Mouse (Mus musculus) liver, embryonic 11.5 days (tissue): Measurements from ENCODE around the gene Nlrp4c. TPM values are rescaled to one million over a fixed set of nuclear protein-coding genes. Genes with fewer than 3 reads are reported as not detected.

Experiments used
- ATAC-seq: fragments of 200-750 bp; cut with Nextera tagmentation; replicated peaks from 2 replicates; pipeline ENCODE4 v1.8.0; 2017; ENCODE audit warnings: moderate number of reproducible peaks, mild to moderate bottlenecking, moderate TSS enrichment, moderate library complexity; ENCODE audit not compliant: low FRiP score
- DNase-seq: peaks from one replicate; pipeline ENCODE4 v3.0.0-alpha.2; 2017; ENCODE audit warnings: low spot score
- H3K27ac ChIP-seq: fragments of 300-500 bp; sonication (generic); 2 replicates; pipeline ENCODE4 v1.5.1; 2014; ENCODE audit warnings: mild to moderate bottlenecking, low read depth, low read length, control low read depth
- H3K27me3 ChIP-seq: fragments of 300-500 bp; sonication (generic); replicated peaks from 2 replicates; pipeline ENCODE4 v1.6.1; 2014; ENCODE audit warnings: low read length, mixed read lengths; ENCODE audit not compliant: control insufficient read depth, insufficient read depth
- H3K36me3 ChIP-seq: fragments of 300-500 bp; sonication (generic); 2 replicates; pipeline ENCODE4 v1.6.1; 2014; ENCODE audit warnings: mild to moderate bottlenecking, low read length, moderate library complexity, mixed read lengths; ENCODE audit not compliant: control insufficient read depth, insufficient read depth
- H3K4me1 ChIP-seq: fragments of 300-500 bp; sonication (generic); replicated peaks from 2 replicates; pipeline ENCODE4 v1.6.1; 2014; ENCODE audit warnings: low read length, mixed read lengths; ENCODE audit not compliant: control insufficient read depth, insufficient read depth
- H3K4me2 ChIP-seq: fragments of 300-500 bp; sonication (generic); 2 replicates; pipeline ENCODE4 v1.6.1; 2014; ENCODE audit warnings: mild to moderate bottlenecking, control low read depth, moderate library complexity
- H3K4me3 ChIP-seq: fragments of 300-500 bp; sonication (generic); 2 replicates; pipeline ENCODE4 v1.5.1; 2014; ENCODE audit warnings: low read depth, low read length, control low read depth
- H3K9ac ChIP-seq: fragments of 300-500 bp; sonication (generic); 2 replicates; pipeline ENCODE4 v1.6.1; 2014; ENCODE audit warnings: low read depth, low read length, control low read depth
- H3K9me3 ChIP-seq: fragments of 300-500 bp; sonication (generic); 2 replicates; pipeline ENCODE4 v1.6.1; 2016; ENCODE audit warnings: low read length, inconsistent platforms, mixed read lengths; ENCODE audit not compliant: control insufficient read depth
- WGBS: fragments of 180-500 bp; shearing (Covaris S2); extraction: QIAGEN DNeasy Blood & Tissue Kit; methylation state at CpG from one replicate; pipeline ENCODE4 v1.1.7; 2014; 5-methylcytosine and 5-hydroxymethylcytosine counted together
- polyA plus RNA-seq: library from polyadenylated mRNA; unstranded; fragments of >200 nt; fragmentation: Nextera tagmentation; extraction: Ambion mirVana; gene quantifications from 2 replicates; pipeline ENCODE4 v1.2.1, GENCODE M21; 2014

Gene Nlrp4c
- polyA plus RNA-seq, 1 experiment from 2014 or later: not detected

GRCm38 (mm10) chr7:6139295-6139694 is 94.3 kb downstream of the Nlrp4c start:
- H3K9me3 ChIP-seq: no peaks in the 10 kb centered on the region
- peaks cover 6% of the 10 kb centered on the region for H3K4me1 ChIP-seq
- 81% methylated on average over 3 of the region's 3 CpGs for WGBS
- no peak overlapping the region for H3K4me3 ChIP-seq
- no peaks in the 10 kb centered on the region for H3K27me3 ChIP-seq
- H3K4me2 ChIP-seq: no peak overlapping the region
- DNase-seq (no peak), ATAC-seq (no peak)
- no peak overlapping the region for H3K27ac ChIP-seq
- peaks cover 12% of the 10 kb centered on the region for H3K36me3 ChIP-seq
- no peak overlapping the region for H3K9ac ChIP-seq

- no peak for DNase-seq
These were observed 99.1 kb downstream of the Nlrp4c start for GRCm38 (mm10) chr7:6143991-6144531.

GRCm38 (mm10) chr7:6145423-6146188 is 100.6 kb downstream of the Nlrp4c start:
- Histone ChIP-seq H3K4me3 (no peak overlapping the region), H3K9me3 (no peaks in the 10 kb centered on the region), H3K4me1 (peaks cover 53% of the 10 kb centered on the region), H3K27me3 (no peaks in the 10 kb centered on the region), H3K4me2 (no peak overlapping the region), H3K27ac (peak overlapping the region; percentile 39), H3K36me3 (peaks cover 6% of the 10 kb centered on the region; the same call in 1 of the 2 replicates), H3K9ac (no peak overlapping the region)
- no peak for ATAC-seq
- DNase-seq: no peak
- 83% methylated on average over 8 of the region's 8 CpGs for WGBS

More at GRCm38 (mm10) chr7:6143991-6144531, 99.1 kb downstream of the Nlrp4c start:
- H3K9ac ChIP-seq: no peak overlapping the region
- H3K9me3 ChIP-seq: no peaks in the 10 kb centered on the region
- H3K27me3 ChIP-seq: no peaks in the 10 kb centered on the region
- peak overlapping the region; percentile 39; the same call in 1 of the 2 replicates for H3K27ac ChIP-seq
- ATAC-seq: peak; percentile 72
- H3K36me3 ChIP-seq: peaks cover 12% of the 10 kb centered on the region
- no peak overlapping the region for H3K4me3 ChIP-seq
- peak overlapping the region; percentile 14; the same call in 1 of the 2 replicates for H3K4me2 ChIP-seq
- 58% methylated on average over 2 of the region's 2 CpGs for WGBS
- H3K4me1 ChIP-seq: peaks cover 50% of the 10 kb centered on the region

GRCm38 (mm10) chr7:6146194-6146981 is 101.4 kb downstream of the Nlrp4c start:
- Histone ChIP-seq H3K4me3 (no peak overlapping the region), H3K4me1 (peaks cover 53% of the 10 kb centered on the region), H3K27me3 (no peaks in the 10 kb centered on the region), H3K27ac (0 out of 2 replicates have a peak overlapping the region, but pooled peaks have one; percentile 11), H3K4me2 (no peak overlapping the region), H3K9me3 (no peaks in the 10 kb centered on the region), H3K9ac (no peak overlapping the region), H3K36me3 (peaks cover 4% of the 10 kb centered on the region)
- ATAC-seq: no peak
- WGBS: 77% methylated on average over 7 of the region's 7 CpGs
- DNase-seq: no peak

- no peaks in the 10 kb centered on the region for H3K9me3 ChIP-seq
- H3K27ac ChIP-seq: 0 out of 2 replicates have a peak overlapping the region, but pooled peaks have one; percentile 11
- peaks cover 55% of the 10 kb centered on the region for H3K4me1 ChIP-seq
- no peaks in the 10 kb centered on the region for H3K27me3 ChIP-seq
- WGBS: 48% methylated on average over 2 of the region's 2 CpGs
- H3K4me2 ChIP-seq: no peak overlapping the region
- H3K4me3 ChIP-seq: no peak overlapping the region
- H3K36me3 ChIP-seq: peaks cover 2% of the 10 kb centered on the region
- no peak overlapping the region for H3K9ac ChIP-seq
- ATAC-seq (no peak; the same call in 1 of the 2 replicates), DNase-seq (no peak)
These were observed 102.0 kb downstream of the Nlrp4c start for GRCm38 (mm10) chr7:6146982-6147325.

- H3K9me3 ChIP-seq: no peaks in the 10 kb centered on the region
- peaks cover 57% of the 10 kb centered on the region for H3K4me1 ChIP-seq
- DNase-seq: no peak
- H3K4me2 ChIP-seq: no peak overlapping the region
- 65% methylated on average over 5 of the region's 5 CpGs for WGBS
- no peaks in the 10 kb centered on the region for H3K27me3 ChIP-seq
- no peak overlapping the region for H3K4me3 ChIP-seq
- no peak overlapping the region for H3K9ac ChIP-seq
- no peak overlapping the region for H3K27ac ChIP-seq
- H3K36me3 ChIP-seq: no peaks in the 10 kb centered on the region; the same call in 1 of the 2 replicates
- no peak for ATAC-seq
These were observed 102.7 kb downstream of the Nlrp4c start for GRCm38 (mm10) chr7:6147688-6148087.

GRCm38 (mm10) chr7:6151266-6151665 is 106.3 kb downstream of the Nlrp4c start:
- peaks cover 45% of the 10 kb centered on the region for H3K4me1 ChIP-seq
- no peak for DNase-seq
- H3K4me2 ChIP-seq: 0 out of 2 replicates have a peak overlapping the region, but pooled peaks have one; percentile 3
- WGBS: 93% methylated on average over 1 of the region's 1 CpGs
- H3K4me3 ChIP-seq: no peak overlapping the region
- ATAC-seq: no peak
- no peaks in the 10 kb centered on the region for H3K27me3 ChIP-seq
- H3K9ac ChIP-seq: no peak overlapping the region
- no peaks in the 10 kb centered on the region for H3K9me3 ChIP-seq
- H3K36me3 ChIP-seq: no peaks in the 10 kb centered on the region; the same call in 1 of the 2 replicates
- no peak overlapping the region for H3K27ac ChIP-seq

- WGBS: 81% methylated on average over 3 of the region's 3 CpGs
- H3K4me1 ChIP-seq: peaks cover 42% of the 10 kb centered on the region
These were observed 107.1 kb downstream of the Nlrp4c start for GRCm38 (mm10) chr7:6152036-6152435.

More at GRCm38 (mm10) chr7:6152036-6152435, 107.1 kb downstream of the Nlrp4c start:
- Histone ChIP-seq H3K9me3 (no peaks in the 10 kb centered on the region), H3K4me3 (no peak overlapping the region), H3K4me2 (no peak overlapping the region), H3K9ac (no peak overlapping the region), H3K27ac (no peak overlapping the region), H3K36me3 (no peaks in the 10 kb centered on the region; the same call in 1 of the 2 replicates), H3K27me3 (no peaks in the 10 kb centered on the region)
- DNase-seq (no peak), ATAC-seq (no peak)
